Mouse (Mus musculus) colon, adult 2 months (tissue): ENCODE data around the gene Gm4559. TPM values are rescaled to one million over a fixed set of nuclear protein-coding genes. Genes with fewer than 3 reads are reported as not detected.

Experiments used
- polyA plus RNA-seq: library from polyadenylated mRNA; depleted of rRNA; stranded (reverse); fragments of >200 nt; gene quantifications from 2 replicates; pipeline ENCODE4 v1.2.3, GENCODE M21; 2012; rRNA removed

Gene Gm4559
- not detected in 2 replicates for polyA plus RNA-seq

DNA sequence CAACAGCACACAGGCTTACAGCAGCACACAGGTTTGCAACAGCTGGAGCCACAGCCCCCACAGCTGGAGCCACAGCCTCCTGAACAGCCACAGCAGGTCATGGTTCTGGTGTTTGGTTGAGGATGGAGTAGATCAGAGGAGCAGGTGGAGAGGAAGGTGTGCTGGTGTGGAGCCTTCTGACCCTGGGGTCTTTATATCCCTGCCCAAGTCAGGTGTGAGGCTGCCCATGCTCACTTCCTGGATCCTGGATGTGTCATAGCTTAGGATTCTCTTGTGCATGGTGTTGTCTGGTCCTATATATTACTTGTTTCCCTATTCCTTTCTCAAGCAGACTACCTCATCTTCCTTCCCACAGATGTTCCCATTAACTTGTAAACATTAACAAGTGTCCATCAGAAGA, at the start of gene Gm4559:
TSS of gene Gm4559 (minus strand) at position 101 of the 400 bp plus-strand sequence.

DNA sequence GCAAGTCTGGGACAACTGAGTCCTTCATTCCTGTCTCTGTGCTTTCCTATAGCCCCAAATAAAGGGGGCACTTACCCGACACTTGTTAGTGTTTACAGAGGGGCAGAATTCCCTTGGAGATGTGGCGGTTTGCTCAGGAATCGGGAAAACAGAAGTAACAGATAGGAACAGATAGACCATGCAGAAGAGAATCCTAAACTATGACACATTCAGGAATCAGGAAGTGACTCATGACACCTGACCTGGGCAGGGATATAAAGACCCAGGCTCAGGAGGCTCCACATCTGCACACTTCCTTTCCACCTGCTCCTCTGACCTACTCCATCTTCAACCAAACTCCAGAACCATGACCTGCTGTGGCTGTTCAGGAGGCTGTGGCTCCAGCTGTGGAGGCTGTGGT, 29.1 kb upstream of the Gm4559 start, which contains the start of gene Krtap5-4:
TSS of gene Krtap5-4 (plus strand) at position 301 of the 400 bp plus-strand sequence.

DNA sequence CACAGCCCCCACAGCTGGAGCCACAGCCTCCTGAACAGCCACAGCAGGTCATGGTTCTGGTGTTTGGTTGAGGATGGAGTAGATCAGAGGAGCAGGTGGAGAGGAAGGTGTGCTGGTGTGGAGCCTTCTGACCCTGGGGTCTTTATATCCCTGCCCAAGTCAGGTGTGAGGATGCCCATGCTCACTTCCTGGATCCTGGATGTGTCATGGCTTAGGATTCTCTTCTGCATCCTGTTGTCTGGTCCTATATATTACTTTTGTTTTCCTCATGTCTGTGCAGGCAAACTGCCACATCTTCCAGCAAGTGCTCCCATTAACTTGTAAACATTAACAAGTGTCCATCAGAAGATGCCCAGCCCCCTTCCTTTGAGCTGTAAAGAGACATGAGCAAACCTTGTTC, 22.9 kb upstream of the Gm4559 start, which contains the start of gene Krtap5-1:
TSS of gene Krtap5-1 (minus strand) at position 101 of the 400 bp plus-strand sequence.

DNA sequence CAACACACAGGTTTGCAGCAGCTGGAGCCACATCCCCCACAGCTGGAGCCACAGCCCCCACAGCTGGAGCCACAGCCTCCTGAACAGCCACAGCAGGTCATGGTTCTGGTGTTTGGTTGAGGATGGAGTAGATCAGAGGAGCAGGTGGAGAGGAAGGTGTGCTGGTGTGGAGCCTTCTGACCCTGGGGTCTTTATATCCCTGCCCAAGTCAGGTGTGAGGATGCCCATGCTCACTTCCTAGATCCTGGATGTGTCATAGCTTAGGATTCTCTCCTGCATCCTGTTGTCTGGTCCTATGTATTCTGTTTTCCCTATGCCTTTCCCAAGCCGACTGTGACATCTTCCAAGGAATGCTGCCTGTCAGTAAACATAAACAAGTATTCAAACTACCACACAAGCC, 15.9 kb downstream of the Gm4559 start, which contains the start of gene Gm2431:
TSS of gene Gm2431 (minus strand) at position 101 of the 400 bp plus-strand sequence.

DNA sequence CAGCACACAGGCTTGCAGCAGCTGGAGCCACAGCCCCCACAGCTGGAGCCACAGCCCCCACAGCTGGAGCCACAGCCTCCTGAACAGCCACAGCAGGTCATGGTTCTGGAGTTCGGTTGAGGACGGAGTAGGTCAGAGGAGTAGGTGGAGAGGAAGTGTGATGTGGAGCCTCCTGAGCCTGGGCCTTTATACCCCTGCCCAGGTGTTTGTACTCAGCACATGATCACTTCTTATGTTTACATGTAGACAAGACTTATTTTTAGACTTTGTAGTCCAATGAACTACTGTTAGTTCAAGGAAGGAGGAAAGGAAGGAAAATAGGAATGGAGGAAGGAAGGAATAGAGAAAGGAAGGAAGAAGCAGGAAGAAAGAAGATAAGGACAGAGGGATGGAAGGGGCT, 33.2 kb downstream of the Gm4559 start, which contains the start of gene Gm40460:
TSS of gene Gm40460 (minus strand) at position 101 of the 400 bp plus-strand sequence.

DNA sequence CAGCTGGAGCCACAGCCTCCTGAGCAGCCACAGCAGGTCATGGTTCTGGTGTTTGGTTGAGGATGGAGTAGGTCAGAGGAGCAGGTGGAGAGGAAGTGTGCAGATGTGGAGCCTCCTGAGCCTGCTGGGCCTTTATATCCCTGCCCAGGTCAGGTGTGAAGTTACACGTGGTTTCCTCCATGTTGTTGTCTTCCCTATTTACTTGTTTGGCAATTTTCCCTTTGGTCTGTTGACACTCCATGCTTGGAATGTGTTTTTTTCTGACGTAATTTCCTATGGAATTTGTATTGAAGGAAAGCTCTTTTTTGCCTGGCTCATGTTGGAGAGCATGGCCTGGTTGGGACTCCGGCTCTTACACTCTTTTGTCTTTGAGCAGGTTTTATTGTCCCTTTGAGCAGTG, 44.3 kb downstream of the Gm4559 start, which contains the start of gene Krtap5-5:
TSS of gene Krtap5-5 (minus strand) at position 101 of the 400 bp plus-strand sequence.

Other genes starting within 250 kb of the Gm4559 start
- 60.0 and 60.5 TPM in 2 replicates for gene Mob2, start 213.3 kb downstream of the Gm4559 start, polyA plus RNA-seq
- 9.8 and 15.4 TPM in 2 replicates for gene Dusp8, start 178.5 kb downstream of the Gm4559 start, polyA plus RNA-seq
- not detected in 2 replicates for gene Gm45618, start 153.6 kb downstream of the Gm4559 start, polyA plus RNA-seq
- gene Gm39115, start 138.3 kb downstream of the Gm4559 start, polyA plus RNA-seq, result not detected in 2 replicates
- gene Gm45337, start 129.8 kb downstream of the Gm4559 start, polyA plus RNA-seq, result not detected in 2 replicates
- not detected in 2 replicates for gene Gm29735, start 117.2 kb downstream of the Gm4559 start, polyA plus RNA-seq
- gene Gm4553, start 108.6 kb downstream of the Gm4559 start, polyA plus RNA-seq, result not detected in 2 replicates
- gene Krtap5-2, start 98.4 kb downstream of the Gm4559 start, polyA plus RNA-seq, result not detected in 2 replicates
- not detected in 2 replicates for gene Gm10153, start 84.0 kb downstream of the Gm4559 start, polyA plus RNA-seq
- not detected in 2 replicates for gene Krtap5-3, start 73.0 kb downstream of the Gm4559 start, polyA plus RNA-seq
- gene Gm7579, start 62.5 kb downstream of the Gm4559 start, polyA plus RNA-seq, result 0.64 and 3.1 TPM in 2 replicates
- not detected in 2 replicates for gene Krtap5-5, start 44.4 kb downstream of the Gm4559 start, polyA plus RNA-seq
- gene Gm40460, start 33.3 kb downstream of the Gm4559 start, polyA plus RNA-seq, result not detected in 2 replicates
- not detected in 2 replicates for gene Gm2431, start 16.0 kb downstream of the Gm4559 start, polyA plus RNA-seq
- not detected in 2 replicates for gene Krtap5-1, start 22.8 kb upstream of the Gm4559 start, polyA plus RNA-seq
- not detected in 2 replicates for gene Krtap5-4, start 29.2 kb upstream of the Gm4559 start, polyA plus RNA-seq
- 1.5 and 1.9 TPM in 2 replicates for gene Ifitm10, start 99.4 kb upstream of the Gm4559 start, polyA plus RNA-seq
- gene Gm49369, start 108.3 kb upstream of the Gm4559 start, polyA plus RNA-seq, result 0.17 TPM in 1 of 2 replicates, not detected in the other
- 320 and 338 TPM in 2 replicates for gene Ctsd, start 113.7 kb upstream of the Gm4559 start, polyA plus RNA-seq
- 6.9 and 8.6 TPM in 2 replicates for gene Syt8, start 160.5 kb upstream of the Gm4559 start, polyA plus RNA-seq
- 0.29 and 1.0 TPM in 2 replicates for gene Tnni2, start 167.4 kb upstream of the Gm4559 start, polyA plus RNA-seq
- gene Lsp1, start 186.4 kb upstream of the Gm4559 start, polyA plus RNA-seq, result 78.3 and 91.5 TPM in 2 replicates
- 0.58 and 1.3 TPM in 2 replicates for gene Tnnt3, start 224.5 kb upstream of the Gm4559 start, polyA plus RNA-seq